Mouse (Mus musculus) intestine, embryonic 16.5 days (tissue): ENCODE results near the gene Tbc1d22b. TPM values are rescaled to one million over a fixed set of nuclear protein-coding genes. Genes with fewer than 3 reads are reported as not detected.

Experiments used
- microRNA-seq: library from miRNA; unstranded; fragments of <30 nt; microRNA quantifications from one replicate; pipeline ENCODE4, GENCODE M21; 2016
- polyA plus RNA-seq: library from polyadenylated mRNA; unstranded; fragments of >200 nt; fragmentation: Nextera tagmentation; extraction: Ambion mirVana; gene quantifications from 2 replicates; pipeline ENCODE4 v1.2.1, GENCODE M21; 2015

Tbc1d22b gene
- polyA plus RNA-seq, 1 experiment from 2014 or later, result 12.6 TPM

Small RNA genes lying within 50 kb of the gene (microRNA-seq; reads per million reads assigned to microRNA genes)
- not detected for gene Mir7667

Other genes with a start within 250 kb of the Tbc1d22b start
- gene Pi16, start 232.1 kb upstream of the Tbc1d22b start, polyA plus RNA-seq, result 0.88 and 1.1 TPM in 2 replicates
- gene Mtch1, start 201.9 kb upstream of the Tbc1d22b start, polyA plus RNA-seq, result 31.7 and 146 TPM in 2 replicates
- gene Fgd2, start 188.9 kb upstream of the Tbc1d22b start, polyA plus RNA-seq, result 9.8 and 11.5 TPM in 2 replicates
- gene Pim1, start 59.0 kb upstream of the Tbc1d22b start, polyA plus RNA-seq, result 11.8 and 12.8 TPM in 2 replicates
- not detected in 2 replicates for gene Gm17657, start 147 bp upstream of the Tbc1d22b start, polyA plus RNA-seq
- 0.33 and 0.87 TPM in 2 replicates for gene Tmem217, start 2.6 kb downstream of the Tbc1d22b start, polyA plus RNA-seq
- 51.0 and 55.9 TPM in 2 replicates for gene Rnf8, start 65.0 kb downstream of the Tbc1d22b start, polyA plus RNA-seq
- 1.3 and 2.0 TPM in 2 replicates for gene Gm28043, start 65.1 kb downstream of the Tbc1d22b start, polyA plus RNA-seq
- gene Cmtr1, start 110.8 kb downstream of the Tbc1d22b start, polyA plus RNA-seq, result 85.9 and 92.7 TPM in 2 replicates
- gene Ccdc167, start 167.3 kb downstream of the Tbc1d22b start, polyA plus RNA-seq, result 10.2 and 12.4 TPM in 2 replicates